Mouse (Mus musculus): ENCODE data around the gene Aifm2. TPM values are rescaled to one million over a fixed set of nuclear protein-coding genes. Genes with fewer than 3 reads are reported as not detected.

Aifm2 gene
- total and polyA plus RNA-seq, 3 experiments, result 11.2 to 17.9 (median 12.4) TPM

DNA sequence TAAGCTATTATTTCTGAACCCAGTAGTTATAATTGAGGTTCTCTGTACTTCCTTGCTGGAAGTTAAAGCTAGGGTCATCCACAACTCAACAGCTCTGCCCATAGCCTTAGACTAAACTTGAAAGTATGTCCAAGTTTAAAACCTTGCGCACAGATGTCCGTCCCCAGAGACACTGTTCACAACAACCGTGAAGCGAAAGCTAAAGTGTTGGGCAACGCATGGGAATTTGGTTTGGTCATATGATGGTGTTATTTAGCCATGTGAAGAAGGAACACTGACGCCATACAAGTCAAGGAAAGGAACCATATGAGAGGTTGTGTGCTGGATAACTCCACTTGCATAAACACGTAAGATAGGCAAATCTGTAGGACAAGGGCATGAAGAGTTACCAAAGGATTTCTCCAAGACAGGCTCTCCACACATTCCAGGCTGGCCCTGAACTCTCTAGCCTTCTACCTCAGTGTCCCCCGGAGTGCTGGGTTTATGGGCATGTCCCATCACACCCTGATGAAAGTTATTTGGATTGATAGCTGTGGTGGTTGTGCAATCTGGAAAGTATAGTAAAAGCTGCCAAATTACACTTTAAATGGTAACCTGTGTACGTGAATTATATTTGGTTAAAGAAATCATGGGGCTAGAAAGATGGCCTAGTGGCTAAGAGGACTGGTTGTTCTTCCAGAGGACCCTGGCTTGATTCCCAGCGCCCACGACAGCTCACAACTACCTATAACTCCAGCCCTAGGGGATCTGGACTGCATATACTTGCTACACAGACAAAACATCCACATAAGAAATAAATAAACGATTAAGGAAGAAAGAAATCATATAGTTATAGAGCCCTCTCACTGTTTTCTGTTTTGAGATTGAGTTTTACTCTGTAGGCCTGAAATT lies 2.6 kb downstream of the Aifm2 start:
- H3K9ac ChIP-seq (ENCODE audit: insufficient read depth, low read depth), result no peak overlapping the region
- no peak for DNase-seq (ENCODE audit: extremely low read depth)
- in situ Hi-C loops (cut with MboI; ENCODE audit: low pct_ligation_motif_present, low pct_unique_long_range_greater_than_20kb, low sequenced_read_pairs), result no loop called here
- no peak overlapping the region for H3K4me3 ChIP-seq (replicated peaks in 1 of 3; ENCODE audit: low read depth in 2 of 3, low read length in 2 of 3, poor library complexity in 1 of 3)
- no peak for TF ChIP-seq CHD2 (IDR thresholded peaks at IDR 0.05; ENCODE audit: low read length)
- no peak for TF ChIP-seq NRF1 (IDR thresholded peaks at IDR 0.05; ENCODE audit: low read depth, low read length)
- TF ChIP-seq CHD1 (IDR thresholded peaks at IDR 0.05; ENCODE audit: low read depth, low read length), result no peak
- TF ChIP-seq UBTF (IDR thresholded peaks at IDR 0.05; ENCODE audit: low read depth, low read length), result no peak
- TF ChIP-seq ZMIZ1 (IDR thresholded peaks at IDR 0.05; ENCODE audit: low read depth, low read length), result no peak
- TF ChIP-seq E2F4 (IDR thresholded peaks at IDR 0.05; ENCODE audit: insufficient replicate concordance, low read depth, low read length), result no peak
- no peak for TF ChIP-seq TBP (conservative IDR thresholded peaks at IDR 0.05; ENCODE audit: low read depth, low read length)
- TF ChIP-seq POLR2A (IDR thresholded peaks at IDR 0.05; ENCODE audit: low read depth, low read length), result no peak
- no peak for TF ChIP-seq RAD21 (IDR thresholded peaks at IDR 0.05; ENCODE audit: low read depth, low read length)
- no peak for TF ChIP-seq ZNF384 (IDR thresholded peaks at IDR 0.05; ENCODE audit: low read depth, low read length)
- TF ChIP-seq ELF1 (IDR thresholded peaks at IDR 0.05; ENCODE audit: low read depth, low read length), result no peak
- no peak for TF ChIP-seq USF1 (IDR thresholded peaks at IDR 0.05; ENCODE audit: low read depth, low read length)
- TF ChIP-seq MYC (IDR thresholded peaks at IDR 0.05; ENCODE audit: low read depth, low read length), result no peak
- no peak for TF ChIP-seq EP300 (IDR thresholded peaks at IDR 0.05; ENCODE audit: low read length)
- TF ChIP-seq MAZ (IDR thresholded peaks at IDR 0.05; ENCODE audit: low read depth, low read length), result no peak
- TF ChIP-seq KAT2A (IDR thresholded peaks at IDR 0.05; ENCODE audit: insufficient replicate concordance, low read length), result no peak
- no peak for TF ChIP-seq MAX (IDR thresholded peaks at IDR 0.05; ENCODE audit: low read length)
- peaks cover 0 to 9% of the 10 kb centered on the region in 2 experiments for H3K36me3 ChIP-seq (replicated peaks in 1 of 2; ENCODE audit: control insufficient read depth in 1 of 2, insufficient read depth in 1 of 2, low read length in 1 of 2)
- H3K27ac ChIP-seq (ENCODE audit: insufficient read depth, low read depth), result no peak overlapping the region
- H3K79me2 ChIP-seq (replicated peaks; ENCODE audit: control insufficient read depth, extremely low read depth, insufficient read depth, poor library complexity, severe bottlenecking), result no peaks in the 10 kb centered on the region
- no peaks in the 10 kb centered on the region for H3K9me3 ChIP-seq (replicated peaks; ENCODE audit: low read length)
- no peak overlapping the region for H3K4me2 ChIP-seq (ENCODE audit: insufficient read depth, low read depth, poor library complexity, severe bottlenecking)
- H3K27me3 ChIP-seq (replicated peaks), result peaks cover 6% of the 10 kb centered on the region
- dilution Hi-C loops (cut with MboI; ENCODE audit: extremely low pct_ligation_motif_present, extremely low pct_unique_long_range_greater_than_20kb, low sequenced_read_pairs), result no loop called here
- peaks cover 7 to 14% of the 10 kb centered on the region in 2 experiments for H3K4me1 ChIP-seq (ENCODE audit: control insufficient read depth in 1 of 2, insufficient read depth in 2 of 2)

GRCm38 (mm10) chr10:61720331-61720730 lies 5.3 kb downstream of the Aifm2 start:
- Histone ChIP-seq H3K79me2 (replicated peaks; ENCODE audit: control insufficient read depth, extremely low read depth, insufficient read depth, poor library complexity, severe bottlenecking) (no peaks in the 10 kb centered on the region), H3K27ac (ENCODE audit: insufficient read depth, low read depth) (no peak overlapping the region), H3K4me2 (ENCODE audit: insufficient read depth, low read depth, poor library complexity, severe bottlenecking) (no peak overlapping the region), H3K9ac (ENCODE audit: insufficient read depth, low read depth) (no peak overlapping the region), H3K36me3 (replicated peaks in 1 of 2; ENCODE audit: control insufficient read depth in 1 of 2, insufficient read depth in 1 of 2, low read length in 1 of 2) (peaks cover 0 to 9% of the 10 kb centered on the region in 2 experiments), H3K4me1 (ENCODE audit: control insufficient read depth in 1 of 2, insufficient read depth in 2 of 2) (peaks cover 7 to 14% of the 10 kb centered on the region in 2 experiments), H3K27me3 (replicated peaks) (no peaks in the 10 kb centered on the region), H3K9me3 (replicated peaks; ENCODE audit: low read length) (no peaks in the 10 kb centered on the region), H3K4me3 (replicated peaks in 1 of 3; ENCODE audit: low read depth in 2 of 3, low read length in 2 of 3, poor library complexity in 1 of 3) (no peak overlapping the region)
- TF ChIP-seq CHD2 (IDR thresholded peaks at IDR 0.05; ENCODE audit: low read length) (no peak), CHD1 (IDR thresholded peaks at IDR 0.05; ENCODE audit: low read depth, low read length) (no peak), CTCF (conservative IDR thresholded peaks at IDR 0.05 in 1 of 2, IDR thresholded peaks at IDR 0.05 in 1 of 2; ENCODE audit: low read depth in 2 of 2, low read length in 2 of 2) (no peak), USF1 (IDR thresholded peaks at IDR 0.05; ENCODE audit: low read depth, low read length) (no peak), MAFK (IDR thresholded peaks at IDR 0.05; ENCODE audit: insufficient replicate concordance, low read length) (no peak), ZKSCAN1 (IDR thresholded peaks at IDR 0.05; ENCODE audit: borderline replicate concordance, low read depth, low read length) (no peak), BHLHE40 (IDR thresholded peaks at IDR 0.05; ENCODE audit: low read depth, low read length) (no peak), ZC3H11A (IDR thresholded peaks at IDR 0.05; ENCODE audit: low read depth, low read length) (no peak), KAT2A (IDR thresholded peaks at IDR 0.05; ENCODE audit: insufficient replicate concordance, low read length) (no peak), IRF4 (IDR thresholded peaks at IDR 0.05; ENCODE audit: low read depth, low read length) (no peak), TBP (conservative IDR thresholded peaks at IDR 0.05; ENCODE audit: low read depth, low read length) (no peak), JUND (conservative IDR thresholded peaks at IDR 0.05; ENCODE audit: low read depth, low read length) (no peak), RCOR1 (conservative IDR thresholded peaks at IDR 0.05; ENCODE audit: low read depth, low read length) (no peak), ELF1 (IDR thresholded peaks at IDR 0.05; ENCODE audit: low read depth, low read length) (no peak), MAZ (IDR thresholded peaks at IDR 0.05; ENCODE audit: low read depth, low read length) (no peak), NRF1 (IDR thresholded peaks at IDR 0.05; ENCODE audit: low read depth, low read length) (no peak), HCFC1 (IDR thresholded peaks at IDR 0.05; ENCODE audit: low read depth, low read length) (no peak)
- DNase-seq (ENCODE audit: extremely low read depth), result no peak
- in situ Hi-C loops (cut with MboI; ENCODE audit: low pct_ligation_motif_present, low pct_unique_long_range_greater_than_20kb, low sequenced_read_pairs), result no loop called here
- dilution Hi-C loops (cut with MboI; ENCODE audit: extremely low pct_ligation_motif_present, extremely low pct_unique_long_range_greater_than_20kb, low sequenced_read_pairs), result no loop called here

All from CH12.LX (cell line).